Mouse (Mus musculus) cerebellum, adult 9-10 months (tissue): ENCODE measurements around the gene Chst1.

ENCODE experiments used
- DNase-seq: peaks from one replicate; pipeline ENCODE4 v3.0.0; 2022

Gene Chst1

GRCm38 (mm10) chr2:92609704-92610379, 10.3 kb downstream of the Chst1 start:
- DNase-seq: no peak

- DNase-seq: no peak
Measured at GRCm38 (mm10) chr2:92613645-92614044, 14.1 kb downstream of the Chst1 start.

DNA sequence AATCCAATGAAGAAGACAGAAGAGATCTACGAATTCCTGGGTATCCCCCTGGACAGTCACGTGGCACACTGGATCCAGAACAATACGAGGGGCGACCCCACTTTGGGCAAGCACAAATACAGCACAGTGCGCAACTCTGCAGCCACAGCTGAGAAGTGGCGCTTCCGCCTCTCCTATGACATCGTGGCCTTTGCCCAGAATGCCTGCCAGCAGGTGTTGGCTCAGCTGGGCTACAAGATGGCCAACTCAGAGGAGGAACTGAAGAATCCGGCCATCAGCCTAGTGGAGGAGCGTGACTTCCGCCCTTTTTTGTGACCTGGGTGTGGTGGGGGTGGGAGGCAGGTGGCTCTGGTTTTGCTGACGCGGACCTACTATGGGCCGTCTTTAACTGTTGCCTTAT, 14.6 kb downstream of the Chst1 start:
- no peak for DNase-seq

- DNase-seq: no peak
Measured at GRCm38 (mm10) chr2:92617077-92617756, 17.7 kb downstream of the Chst1 start.

DNA sequence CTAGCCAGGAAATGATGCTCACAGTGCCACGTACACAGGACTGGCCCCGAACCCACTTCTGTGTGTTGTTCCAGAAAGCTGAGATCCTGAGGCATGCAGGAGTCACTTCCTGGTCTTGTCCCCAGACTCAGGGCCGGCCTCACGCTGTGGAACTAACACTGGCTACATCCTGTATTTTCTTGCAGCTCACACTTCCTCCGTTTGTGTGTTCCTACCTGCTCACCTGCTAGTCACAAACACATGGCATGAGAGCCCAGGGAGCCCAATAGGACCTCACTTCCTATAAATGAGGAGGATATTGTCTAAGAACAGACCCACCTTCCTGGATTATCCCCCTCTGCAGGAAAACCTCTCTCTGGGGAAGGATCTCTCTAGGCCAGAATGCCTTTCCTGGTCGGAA, 18.5 kb downstream of the Chst1 start:
- DNase-seq: no peak

GRCm38 (mm10) chr2:92627633-92628032, 28.1 kb downstream of the Chst1 start:
- DNase-seq: no peak

DNA sequence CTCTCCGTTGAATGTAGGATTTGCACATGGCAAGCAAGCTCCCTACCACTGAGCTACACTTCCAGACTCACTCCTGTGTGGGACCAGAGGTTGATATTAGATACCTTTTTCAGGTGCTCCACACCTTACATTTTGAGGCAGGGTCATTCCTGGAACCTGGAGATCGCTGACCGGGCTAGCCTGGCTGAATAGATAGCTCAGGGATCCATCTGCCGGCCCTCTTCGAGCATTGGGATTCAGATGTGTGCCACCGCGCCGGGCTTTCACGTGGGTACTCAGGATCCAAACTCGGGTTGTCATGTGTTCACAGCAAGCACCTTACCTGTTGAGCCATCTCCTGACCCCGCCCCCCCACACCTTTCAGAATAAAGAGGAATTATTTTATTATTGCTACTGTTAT, 31.3 kb downstream of the Chst1 start:
- DNase-seq: no peak

DNA sequence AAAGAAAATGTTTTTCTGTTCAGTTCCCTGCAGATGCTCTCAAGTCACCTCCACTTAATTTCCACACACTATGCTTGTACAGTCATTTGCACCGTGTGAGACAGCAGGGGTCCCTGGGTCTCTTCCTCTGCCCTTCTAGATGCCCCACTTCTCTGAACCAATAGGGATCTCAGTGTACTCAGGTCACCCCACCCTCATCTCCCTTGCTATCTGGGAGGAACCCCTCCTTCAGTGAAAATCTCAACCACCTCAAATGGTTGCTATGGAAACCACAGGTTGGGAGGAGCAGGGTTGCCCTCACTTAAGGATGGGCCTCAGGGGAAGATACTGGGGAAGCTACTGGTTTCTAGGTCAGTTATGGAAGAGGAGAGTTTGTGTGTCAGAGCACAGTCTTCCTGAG, 32.5 kb downstream of the Chst1 start:
- DNase-seq: no peak

- DNase-seq: no peak
Measured at GRCm38 (mm10) chr2:92640555-92640954, 41.0 kb downstream of the Chst1 start.

- no peak for DNase-seq
Measured at GRCm38 (mm10) chr2:92645282-92646037, 46.0 kb downstream of the Chst1 start.

DNA sequence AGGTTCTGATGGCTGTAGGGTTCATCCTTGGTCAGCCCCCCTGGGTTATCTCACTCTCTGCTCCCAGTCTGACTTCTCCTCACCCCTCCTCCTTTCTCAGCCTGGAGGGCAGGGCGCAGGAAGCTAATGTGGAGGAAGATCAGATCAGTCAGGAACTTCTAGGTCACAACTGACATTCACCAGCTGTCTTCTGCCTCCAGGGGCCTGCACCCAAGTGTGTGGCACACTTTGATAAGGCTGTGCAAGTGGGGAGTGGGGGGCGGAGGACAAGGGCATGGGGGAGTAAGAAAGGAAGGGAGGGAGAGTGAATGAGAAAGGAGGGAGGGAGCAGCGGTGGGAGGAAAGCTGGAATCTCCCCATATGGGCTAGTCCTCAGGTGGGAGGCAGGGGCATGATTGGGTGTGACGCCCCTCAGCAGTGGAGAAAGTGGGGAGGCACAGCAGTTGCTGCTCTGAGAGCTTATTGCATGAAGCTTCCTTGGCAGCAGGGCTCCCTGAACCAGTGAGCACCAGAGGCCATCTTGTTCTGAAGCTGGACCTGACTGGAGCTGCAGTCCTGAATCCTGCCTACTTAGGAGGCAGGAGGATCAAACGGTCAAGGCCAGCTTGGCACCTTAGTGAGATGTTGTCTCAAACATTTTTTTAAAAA, 49.8 kb downstream of the Chst1 start:
- DNase-seq: no peak

DNA sequence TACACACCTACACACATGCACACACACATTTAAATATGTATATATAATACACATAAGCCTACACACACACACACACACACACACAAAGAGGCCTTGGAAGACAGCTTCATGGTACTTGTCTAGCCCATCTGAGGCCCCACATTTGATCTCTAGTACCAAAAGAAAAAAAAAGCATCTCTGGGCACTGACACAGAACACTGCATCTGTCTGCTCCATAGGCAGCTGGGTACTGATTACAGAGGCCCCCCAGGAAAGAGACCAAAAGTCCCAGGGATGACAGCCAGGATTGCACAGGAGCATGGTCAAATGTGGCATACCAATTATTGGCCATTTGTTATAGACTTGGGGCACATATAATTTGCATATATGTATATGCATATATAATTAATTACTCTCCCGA, 50.9 kb downstream of the Chst1 start:
- no peak for DNase-seq

GRCm38 (mm10) chr2:92651294-92651816, 51.8 kb downstream of the Chst1 start:
- DNase-seq: no peak

DNA sequence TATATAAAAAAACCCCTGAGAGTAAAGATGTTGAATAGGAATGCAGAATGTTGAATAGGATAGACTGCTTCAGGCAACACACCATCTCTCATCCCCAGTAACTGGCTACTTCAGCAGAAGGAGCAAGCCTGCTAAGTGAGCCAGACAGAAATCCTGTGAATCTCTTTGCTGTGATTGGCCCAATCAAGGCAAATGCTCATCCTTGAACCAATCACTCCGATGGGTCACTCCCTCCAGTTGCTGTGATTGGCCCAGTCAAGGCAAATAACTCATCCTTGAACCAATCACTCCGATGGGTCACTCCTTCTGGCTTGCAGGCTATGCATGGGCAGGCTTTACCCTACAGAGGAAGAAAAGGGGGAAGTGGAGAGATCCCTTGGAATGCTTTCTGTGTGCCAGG, 57.7 kb downstream of the Chst1 start:
- DNase-seq: no peak

DNA sequence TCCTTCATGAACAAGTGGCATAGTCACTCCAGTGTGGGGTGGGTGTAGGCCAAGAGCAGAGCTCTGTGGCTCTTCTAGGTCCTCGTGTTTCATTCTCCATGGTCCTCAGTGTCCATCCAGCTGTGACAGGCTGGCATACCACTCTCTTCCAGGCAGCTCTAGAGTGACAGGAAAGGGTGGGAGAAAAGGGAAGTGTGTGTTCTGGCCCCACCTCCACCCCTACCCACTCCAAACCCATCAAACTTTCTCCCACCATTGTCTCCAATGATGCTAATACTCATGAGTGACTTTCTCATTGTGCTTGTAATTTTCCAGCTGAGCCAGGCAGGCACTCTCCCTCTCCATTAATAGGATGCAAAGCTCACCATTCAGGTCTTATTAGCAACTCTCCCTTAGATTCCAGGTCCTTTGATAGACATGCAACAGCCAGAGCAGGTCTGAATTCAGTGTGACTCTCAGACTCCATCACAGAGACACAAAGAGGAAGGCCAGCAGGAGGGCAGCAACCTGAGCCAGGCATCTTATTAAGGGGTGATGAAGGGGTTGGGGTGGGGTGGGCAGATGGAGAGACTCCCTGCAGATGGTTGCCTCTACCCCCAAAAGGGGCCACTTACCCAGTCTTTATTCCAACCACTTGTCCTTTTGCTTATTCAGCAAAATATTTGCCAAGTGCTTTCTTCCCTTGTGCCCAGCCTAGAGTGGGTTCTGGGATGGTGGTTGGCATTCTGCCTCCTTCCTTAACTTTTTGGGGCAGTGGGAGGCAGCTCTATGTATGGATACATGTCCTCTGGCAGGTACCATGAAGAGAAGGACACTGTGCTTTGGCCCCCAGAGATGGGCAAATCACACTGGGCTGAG, 59.0 kb downstream of the Chst1 start:
- no peak for DNase-seq

DNA sequence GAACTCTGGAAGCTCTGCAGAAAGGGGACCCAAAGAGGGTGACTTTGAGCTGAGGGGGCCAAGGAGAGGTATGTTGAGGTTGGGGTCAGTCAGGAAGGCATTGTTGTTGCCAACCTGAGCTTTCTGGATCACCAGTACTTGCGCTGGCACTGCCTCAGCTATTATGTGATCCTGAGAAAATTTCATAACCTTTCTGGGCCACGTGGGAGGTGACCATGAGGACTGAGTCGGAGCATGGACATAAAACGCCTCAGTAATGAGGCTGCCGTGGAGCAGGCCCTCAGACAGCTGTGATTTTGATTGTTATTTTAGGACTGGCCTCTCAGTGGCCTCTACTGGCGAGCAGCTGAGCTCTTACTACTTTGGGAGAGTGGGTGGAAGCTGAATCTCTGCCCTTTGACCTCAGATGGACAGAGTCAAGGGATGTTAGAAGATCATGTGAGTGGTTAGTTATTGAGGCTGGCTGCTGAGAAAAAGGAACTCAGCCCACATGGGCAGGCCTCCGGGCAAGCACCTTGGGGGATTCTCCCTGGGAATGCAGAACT, 60.1 kb downstream of the Chst1 start:
- DNase-seq: no peak

GRCm38 (mm10) chr2:92662534-92663068, 63.1 kb downstream of the Chst1 start:
- no peak for DNase-seq
